Mouse (Mus musculus) cerebellum, adult 2 months (tissue): Measurements from ENCODE around the gene Rrnad1.

ENCODE experiments used
- CTCF ChIP-seq: fragments of 200-500 bp; IDR thresholded peaks from 2 replicates; pipeline ENCODE4 v1.5.1; 2011; ENCODE audit warnings: low read depth, mild to moderate bottlenecking, control low read depth, low read length, moderate library complexity, borderline replicate concordance; ENCODE audit not compliant: insufficient read depth
- POLR2A ChIP-seq: fragments of 200-500 bp; IDR thresholded peaks from 2 replicates; pipeline ENCODE4 v1.6.1; 2011; ENCODE audit warnings: low read length, control low read depth, borderline replicate concordance; ENCODE audit not compliant: insufficient read depth

DNA sequence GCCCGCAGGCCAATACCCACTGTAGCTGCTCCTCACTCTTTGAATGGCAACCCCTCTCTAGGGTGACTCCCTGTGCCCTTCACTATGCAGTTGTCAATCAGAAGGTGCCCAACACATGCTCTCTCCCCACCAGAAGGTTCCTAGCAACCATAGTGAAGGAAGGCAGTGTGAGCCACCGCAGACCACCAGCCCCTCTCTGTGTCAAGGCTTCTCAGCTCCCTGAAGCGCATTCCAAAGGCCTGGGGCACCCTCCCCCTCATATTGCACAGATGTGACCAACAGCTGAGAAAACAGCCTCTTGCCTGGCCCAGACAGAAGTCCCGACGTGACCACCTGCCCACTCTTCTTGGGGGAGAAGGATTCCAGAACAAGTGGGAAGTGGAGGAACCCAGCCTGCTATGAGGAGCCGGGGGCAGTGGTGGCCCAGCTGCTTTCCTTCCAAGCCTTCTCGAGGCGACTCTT, 41.7 kb upstream of the Rrnad1 start:
- TF ChIP-seq CTCF, result no peak
- no peak for TF ChIP-seq POLR2A
